Mouse (Mus musculus): ENCODE measurements at regions not wholly inside any gene's neighbourhood (a gene's known extent, or its start where the extent isn't known, plus 50 kb on each side); places are given as distances from the start of the nearest gene placed in this dataset.

DNA sequence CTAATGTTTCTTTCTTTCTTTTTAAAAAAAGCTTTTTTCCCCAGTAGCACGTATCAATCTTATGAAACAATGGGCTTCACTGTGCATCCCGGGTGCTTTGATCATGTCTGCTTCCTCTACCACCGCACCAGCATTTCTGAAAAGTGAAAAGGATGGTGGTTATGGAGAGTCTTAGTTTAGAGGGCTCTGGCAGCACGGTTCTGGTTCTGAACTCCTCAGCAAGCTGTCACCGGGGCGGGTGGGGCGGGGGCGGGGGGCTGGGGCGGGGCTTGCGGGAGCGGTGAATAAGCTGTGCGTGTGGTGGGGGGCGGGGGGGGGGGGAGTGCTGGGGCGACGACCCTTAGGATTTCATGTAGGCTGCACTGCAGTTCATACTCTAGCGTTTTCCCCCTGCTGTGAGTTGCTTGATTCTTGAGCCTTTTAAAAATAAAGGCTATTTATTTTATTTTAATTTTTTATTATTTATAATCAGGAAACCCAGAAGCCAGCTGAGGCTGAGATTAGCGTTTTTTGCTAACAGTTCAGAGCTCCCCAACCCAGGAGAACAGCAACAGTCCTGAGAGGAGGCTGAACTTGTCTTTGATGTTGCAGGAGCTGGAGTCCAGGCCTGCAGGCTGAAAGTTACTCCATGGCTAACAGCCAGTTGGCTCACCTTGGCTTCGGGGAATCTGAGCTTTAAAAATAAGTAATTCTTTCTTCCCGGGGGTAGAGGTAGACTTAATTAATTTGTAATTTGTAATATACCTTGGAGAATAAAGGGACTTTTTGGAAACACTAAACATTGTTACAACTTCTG, 59.2 kb upstream of the Tut7 start:
- TF ChIP-seq CTCF (IDR thresholded peaks at IDR 0.05; ENCODE audit: low read depth) (no peak), EP300 (optimal IDR thresholded peaks at IDR 0.05) (no peak)
